8 mouse cellular contexts compared by ENCODE assay signal in the genomic region with DNA sequence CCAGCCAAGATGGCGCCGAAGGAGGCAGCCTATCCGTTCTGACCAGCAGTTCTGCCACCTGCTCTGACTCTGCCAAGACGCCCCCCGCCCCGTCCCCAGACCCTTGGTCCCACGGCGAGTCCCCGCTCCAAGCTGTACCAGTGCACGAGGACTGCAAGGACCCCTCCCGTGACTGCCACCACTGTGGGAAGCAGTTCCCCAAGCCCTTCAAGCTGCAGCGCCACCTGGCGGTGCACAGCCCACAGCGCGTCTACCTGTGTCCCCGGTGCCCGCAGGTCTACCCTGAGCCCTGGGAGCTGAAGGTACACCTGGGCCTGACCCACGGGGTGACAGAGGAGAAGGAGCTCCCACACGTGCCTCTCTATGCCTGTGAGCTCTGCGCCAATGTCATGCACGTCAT. TPM values are rescaled to one million over a fixed set of nuclear protein-coding genes. Genes with fewer than 3 reads are reported as not detected.
A peak's percentile ranks its signal among the peaks of the same experiment; 100 is the strongest.
DNase-seq lines count a peak whose midpoint lies in the region; ATAC-seq lines count a peak whose summit lies in the region.

No protein-coding gene starts in this region.

- H3K9me3 ChIP-seq in intestine, embryonic 16.5 days (ENCODE audit: control insufficient read depth, low read length), result no peaks in the 10 kb centered on the region
- H3K9me3 ChIP-seq in limb, embryonic 10.5 days (replicated peaks), result no peaks in the 10 kb centered on the region
- H3K9me3 ChIP-seq in midbrain, embryonic 11.5 days (ENCODE audit: control insufficient read depth, low read length), result no peaks in the 10 kb centered on the region

- H3K27me3 ChIP-seq in intestine, embryonic 16.5 days (replicated peaks; ENCODE audit: control insufficient read depth, insufficient read depth, low read length), result 0 out of 2 replicates have a peak, but pooled peaks cover 3% of the 10 kb centered on the region
- H3K27me3 ChIP-seq in limb, embryonic 10.5 days (ENCODE audit: low read depth, poor library complexity, severe bottlenecking), result peaks cover 68% of the 10 kb centered on the region
- H3K27me3 ChIP-seq in midbrain, embryonic 11.5 days (ENCODE audit: control insufficient read depth, insufficient read depth, low read length), result peaks cover 6% of the 10 kb centered on the region; the same call in 1 of the 2 replicates

- H3K4me2 ChIP-seq in intestine, embryonic 16.5 days (ENCODE audit: low read depth, low read length), result peak overlapping the region; percentile 81
- peak overlapping the region; percentile 65 for H3K4me2 ChIP-seq in midbrain, embryonic 11.5 days

- intact Hi-C loops in heart, postnatal 25 days (cut with DNase I), result loop anchor here (1.0 kb wide), 1 partner anchor 291 kb away; no protein-coding TSS in a partner anchor

- WGBS in intestine, embryonic 16.5 days, result 5% methylated on average over 21 of the region's 21 CpGs
- 7% methylated on average over 21 of the region's 21 CpGs for WGBS in limb, embryonic 10.5 days
- 3% methylated on average over 21 of the region's 21 CpGs for WGBS in midbrain, embryonic 11.5 days

- H3K36me3 ChIP-seq in intestine, embryonic 16.5 days (ENCODE audit: control insufficient read depth, insufficient read depth, low read length), result no peaks in the 10 kb centered on the region
- H3K36me3 ChIP-seq in limb, embryonic 10.5 days, result no peaks in the 10 kb centered on the region
- no peaks in the 10 kb centered on the region for H3K36me3 ChIP-seq in midbrain, embryonic 11.5 days (ENCODE audit: control insufficient read depth, insufficient read depth, low read length)

- no peak overlapping the region for H3K27ac ChIP-seq in intestine, embryonic 16.5 days (ENCODE audit: low read length)
- peak overlapping the region; percentile 82 for H3K27ac ChIP-seq in limb, embryonic 10.5 days
- no peak overlapping the region for H3K27ac ChIP-seq in midbrain, embryonic 11.5 days (ENCODE audit: low read depth, low read length)

- H3K4me1 ChIP-seq in intestine, embryonic 16.5 days (ENCODE audit: control insufficient read depth, insufficient read depth, low read length), result peaks cover 16% of the 10 kb centered on the region
- peaks cover 33% of the 10 kb centered on the region for H3K4me1 ChIP-seq in limb, embryonic 10.5 days
- no peaks in the 10 kb centered on the region; the same call in 1 of the 2 replicates for H3K4me1 ChIP-seq in midbrain, embryonic 11.5 days (ENCODE audit: control insufficient read depth, insufficient read depth, low read length)

- peak; percentile 46; the same call in 1 of the 2 replicates for ATAC-seq in common myeloid progenitor, adult 5-6 weeks (replicated peaks; ENCODE audit: low read depth, poor library complexity, severe bottlenecking)
- ATAC-seq in intestine, embryonic 16.5 days, result peak; percentile 67
- ATAC-seq in midbrain, embryonic 11.5 days (ENCODE audit: low FRiP score), result peak; percentile 52

- H3K9ac ChIP-seq in intestine, embryonic 16.5 days (ENCODE audit: low read depth, low read length), result peak overlapping the region; percentile 70
- peak overlapping the region; percentile 58 for H3K9ac ChIP-seq in midbrain, embryonic 11.5 days (ENCODE audit: low read length)

- H3K4me3 ChIP-seq in intestine, embryonic 16.5 days (ENCODE audit: low read length), result peak overlapping the region; percentile 48
- H3K4me3 ChIP-seq in limb, embryonic 10.5 days, result peak overlapping the region; percentile 55
- H3K4me3 ChIP-seq in midbrain, embryonic 11.5 days (ENCODE audit: low read depth, low read length), result peak overlapping the region; percentile 37

- peak; percentile 96 for DNase-seq in heart, adult 11 months
- DNase-seq in heart, postnatal 25 days (ENCODE audit: low spot score), result no peak
- DNase-seq in gastrocnemius, postnatal 10 days, result peak; percentile 83
- DNase-seq in limb, embryonic 10.5 days (ENCODE audit: low spot score), result peak; percentile 91
- peak; percentile 97 for DNase-seq in midbrain, embryonic 11.5 days (ENCODE audit: low spot score, missing footprints)
- peak; percentile 63 for DNase-seq in spleen, adult 12 weeks (ENCODE audit: low spot score)

RNA-seq across cellular contexts. Expression of gene Zfpm1, which starts 12.5 kb away (rescaled TPM):
- total RNA-seq in heart, postnatal 25 days (2021), result 10 to 100 TPM; 21.3 to 22.6 TPM
- total RNA-seq in common myeloid progenitor, adult 5-6 weeks (2017), result 53.0 and 72.2 TPM in 2 replicates
- total RNA-seq in gastrocnemius, postnatal 10 days (2021), result 10 to 100 TPM; 10.6 to 12.8 TPM
- 2.6 and 2.7 TPM in 2 replicates for polyA plus RNA-seq in intestine, embryonic 16.5 days (2015; fragmentation: Nextera tagmentation; extraction: Ambion mirVana)
- polyA plus RNA-seq in limb, embryonic 10.5 days (2016; fragmentation: Nextera tagmentation; extraction: Ambion mirVana), result 1.3 and 1.5 TPM in 2 replicates
- 1.6 and 1.8 TPM in 2 replicates for polyA plus RNA-seq in midbrain, embryonic 11.5 days (2014; fragmentation: Nextera tagmentation; extraction: Ambion mirVana)
